Mouse (Mus musculus): Measurements from ENCODE around the gene Otop3. TPM values are rescaled to one million over a fixed set of nuclear protein-coding genes. Genes with fewer than 3 reads are reported as not detected.
A peak's percentile ranks its signal among the peaks of the same experiment; 100 is the strongest.

The Otop3 gene
- polyA plus RNA-seq, 1 experiment from 2014 or later: 0.37 TPM

GRCm38 (mm10) chr11:115323354-115323753 lies 11.2 kb upstream of the Otop3 start:
- no peak for DNase-seq (ENCODE audit: low spot score)
- 25% methylated on average over 32 of the region's 32 CpGs for WGBS
- H3K36me3 ChIP-seq: no peaks in the 10 kb centered on the region
- no peaks in the 10 kb centered on the region for H3K9me3 ChIP-seq (replicated peaks)
- H3K27me3 ChIP-seq (ENCODE audit: low read depth, poor library complexity, severe bottlenecking): peaks cover 87% of the 10 kb centered on the region
- H3K27ac ChIP-seq (replicated peaks): no peak overlapping the region
- no peak overlapping the region for H3K4me3 ChIP-seq
- H3K4me1 ChIP-seq: peaks cover 45% of the 10 kb centered on the region

DNA sequence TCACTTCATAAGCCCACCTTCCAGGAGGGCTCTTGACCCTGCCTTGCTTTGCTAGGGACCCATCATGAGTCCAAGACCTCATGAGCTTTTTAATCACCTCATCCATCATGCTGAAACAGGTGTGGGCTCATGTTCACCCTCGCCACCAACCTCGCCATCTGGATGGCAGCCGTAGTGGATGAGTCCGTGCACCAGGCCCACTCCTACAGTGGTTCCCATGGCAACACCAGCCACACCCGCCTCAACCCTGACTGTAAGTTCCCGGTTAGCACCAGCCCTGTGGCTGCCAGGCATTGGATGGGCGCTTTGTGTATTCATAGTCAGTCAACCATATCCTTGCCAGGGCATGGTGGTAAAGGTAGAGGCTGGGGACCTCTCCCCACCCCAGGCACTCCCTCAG lies 7.8 kb upstream of the Otop3 start:
- H3K36me3 ChIP-seq: no peaks in the 10 kb centered on the region
- H3K4me3 ChIP-seq: no peak overlapping the region
- no peaks in the 10 kb centered on the region for H3K9me3 ChIP-seq (replicated peaks)
- peaks cover 81% of the 10 kb centered on the region for H3K27me3 ChIP-seq (ENCODE audit: low read depth, poor library complexity, severe bottlenecking)
- no peak overlapping the region for H3K27ac ChIP-seq (replicated peaks)
- DNase-seq (ENCODE audit: low spot score): no peak
- peaks cover 20% of the 10 kb centered on the region for H3K4me1 ChIP-seq
- WGBS: 84% methylated on average over 7 of the region's 7 CpGs

- peaks cover 81% of the 10 kb centered on the region for H3K27me3 ChIP-seq (ENCODE audit: low read depth, poor library complexity, severe bottlenecking)
- peaks cover 19% of the 10 kb centered on the region for H3K4me1 ChIP-seq
- H3K4me3 ChIP-seq: no peak overlapping the region
- no peak overlapping the region for H3K27ac ChIP-seq (replicated peaks)
- no peaks in the 10 kb centered on the region for H3K36me3 ChIP-seq
- no peaks in the 10 kb centered on the region for H3K9me3 ChIP-seq (replicated peaks)
- DNase-seq (ENCODE audit: low spot score): no peak
- 68% methylated on average over 15 of the region's 15 CpGs for WGBS
These were observed 5.2 kb upstream of the Otop3 start for GRCm38 (mm10) chr11:115329339-115329738.

- H3K9me3 ChIP-seq (replicated peaks): no peaks in the 10 kb centered on the region
- H3K27me3 ChIP-seq (ENCODE audit: low read depth, poor library complexity, severe bottlenecking): peaks cover 92% of the 10 kb centered on the region
- no peaks in the 10 kb centered on the region for H3K36me3 ChIP-seq
- H3K27ac ChIP-seq (replicated peaks): no peak overlapping the region
- 56% methylated on average over 12 of the region's 12 CpGs for WGBS
- H3K4me1 ChIP-seq: peaks cover 38% of the 10 kb centered on the region
- peak overlapping the region; percentile 43; the same call in 1 of the 2 replicates for H3K4me3 ChIP-seq
- no peak for DNase-seq (ENCODE audit: low spot score)
These were observed 692 bp downstream of the Otop3 start for GRCm38 (mm10) chr11:115335223-115335622.

DNA sequence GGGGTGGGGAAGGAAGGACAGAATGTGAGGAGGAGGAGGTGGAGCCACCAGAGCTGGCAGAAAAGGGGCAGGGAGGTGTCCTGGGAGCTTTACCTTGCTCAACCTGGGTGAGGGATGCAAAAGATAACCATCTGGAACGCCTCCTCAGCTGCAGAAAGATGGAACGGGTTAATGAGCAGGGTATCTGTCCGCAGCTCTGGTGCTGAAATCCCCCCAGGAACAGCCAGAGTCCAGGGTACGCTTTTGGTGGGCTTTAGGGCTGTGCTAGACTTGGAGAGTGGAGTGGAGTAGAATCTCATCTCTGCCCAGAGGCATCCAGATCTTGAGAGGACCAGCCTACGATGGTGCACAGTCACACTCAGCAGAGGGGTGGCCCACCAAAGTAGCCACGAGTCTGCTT lies 1.6 kb downstream of the Otop3 start:
- H3K4me3 ChIP-seq: no peak overlapping the region
- peaks cover 92% of the 10 kb centered on the region for H3K27me3 ChIP-seq (ENCODE audit: low read depth, poor library complexity, severe bottlenecking)
- no peaks in the 10 kb centered on the region for H3K36me3 ChIP-seq
- H3K4me1 ChIP-seq: peaks cover 38% of the 10 kb centered on the region
- no peak for DNase-seq (ENCODE audit: low spot score)
- no peak overlapping the region for H3K27ac ChIP-seq (replicated peaks)
- WGBS: 19% methylated on average over 6 of the region's 6 CpGs
- H3K9me3 ChIP-seq (replicated peaks): no peaks in the 10 kb centered on the region

DNA sequence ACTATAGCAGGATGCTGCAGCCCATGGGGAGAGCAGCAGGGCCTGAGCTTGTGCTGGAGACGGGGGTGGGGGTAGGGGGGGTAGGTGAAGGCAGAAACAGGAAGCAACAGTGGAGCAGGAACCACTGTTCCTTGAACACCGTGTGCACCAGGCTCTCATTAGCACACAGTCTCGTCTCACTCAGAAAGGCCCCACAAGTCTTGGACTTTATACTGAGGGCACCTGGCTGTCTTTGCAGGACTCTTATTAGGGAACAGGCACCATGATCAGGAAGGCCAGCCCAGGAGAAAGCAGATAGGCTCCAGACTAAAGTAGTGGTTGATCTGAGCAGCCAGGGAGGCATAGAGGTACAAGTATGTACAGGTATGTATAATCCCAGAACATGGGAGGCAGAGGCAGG lies 2.8 kb downstream of the Otop3 start:
- no peak for DNase-seq (ENCODE audit: low spot score)
- 67% methylated on average over 3 of the region's 3 CpGs for WGBS
- H3K27me3 ChIP-seq (ENCODE audit: low read depth, poor library complexity, severe bottlenecking): peaks cover 80% of the 10 kb centered on the region
- H3K9me3 ChIP-seq (replicated peaks): no peaks in the 10 kb centered on the region
- H3K36me3 ChIP-seq: no peaks in the 10 kb centered on the region
- H3K4me1 ChIP-seq: peaks cover 36% of the 10 kb centered on the region
- no peak overlapping the region for H3K4me3 ChIP-seq
- no peak overlapping the region for H3K27ac ChIP-seq (replicated peaks)

DNA sequence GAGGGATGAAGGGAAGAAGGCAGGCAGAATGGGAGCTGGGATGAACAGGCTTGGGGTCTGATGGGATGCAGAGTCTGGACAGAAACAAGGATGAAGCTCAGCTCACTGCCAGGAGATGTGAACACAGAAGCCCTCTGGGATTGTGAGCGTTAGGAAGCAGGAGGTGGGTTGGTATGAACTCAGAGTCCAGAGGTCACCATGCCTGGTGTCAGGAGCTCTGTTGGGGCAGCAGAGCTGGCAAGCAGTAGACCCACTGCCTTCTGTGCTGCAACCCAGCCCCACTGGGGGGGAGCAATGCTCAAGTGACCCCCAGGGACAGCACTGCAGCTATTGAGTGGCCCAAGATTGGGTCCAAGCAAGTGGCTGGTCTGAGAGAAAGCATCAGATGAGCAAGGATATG lies 3.3 kb downstream of the Otop3 start:
- Histone ChIP-seq H3K4me1 (peaks cover 35% of the 10 kb centered on the region), H3K27ac (replicated peaks) (no peak overlapping the region), H3K9me3 (replicated peaks) (no peaks in the 10 kb centered on the region), H3K4me3 (no peak overlapping the region), H3K36me3 (no peaks in the 10 kb centered on the region), H3K27me3 (ENCODE audit: low read depth, poor library complexity, severe bottlenecking) (peaks cover 75% of the 10 kb centered on the region)
- DNase-seq (ENCODE audit: low spot score): no peak
- WGBS: 70% methylated on average over 1 of the region's 1 CpGs

GRCm38 (mm10) chr11:115341246-115341645 lies 6.7 kb downstream of the Otop3 start:
- Histone ChIP-seq H3K36me3 (no peaks in the 10 kb centered on the region), H3K4me3 (no peak overlapping the region), H3K9me3 (replicated peaks) (no peaks in the 10 kb centered on the region), H3K27me3 (ENCODE audit: low read depth, poor library complexity, severe bottlenecking) (peaks cover 70% of the 10 kb centered on the region), H3K27ac (replicated peaks) (no peak overlapping the region), H3K4me1 (peaks cover 13% of the 10 kb centered on the region)
- no peak for DNase-seq (ENCODE audit: low spot score)
- 68% methylated on average over 2 of the region's 2 CpGs for WGBS

DNA sequence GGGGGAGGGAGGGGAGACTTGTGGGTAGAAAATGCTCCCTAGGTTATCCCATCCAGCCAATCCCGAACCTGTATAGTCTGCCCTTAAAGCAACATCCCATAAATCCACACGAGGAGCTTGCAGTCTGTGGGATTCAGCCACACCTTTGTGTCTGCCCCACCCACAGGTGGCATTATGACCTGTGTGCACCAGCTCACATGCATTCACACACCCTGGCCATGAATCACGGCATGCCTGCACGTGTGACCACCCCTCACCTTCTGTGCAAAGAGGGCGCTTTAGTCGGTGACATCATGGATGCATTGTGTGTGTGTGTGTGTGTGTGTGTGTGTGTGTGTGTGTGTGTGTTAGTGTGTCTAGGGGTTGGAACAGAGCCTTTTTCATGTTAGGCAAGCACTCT lies 7.3 kb downstream of the Otop3 start:
- no peaks in the 10 kb centered on the region for H3K36me3 ChIP-seq
- no peak for DNase-seq (ENCODE audit: low spot score)
- 75% methylated on average over 6 of the region's 6 CpGs for whole genome bisulfite sequencing
- peaks cover 12% of the 10 kb centered on the region for H3K4me1 ChIP-seq
- no peaks in the 10 kb centered on the region for H3K9me3 ChIP-seq (replicated peaks)
- no peak overlapping the region for H3K27ac ChIP-seq (replicated peaks)
- H3K4me3 ChIP-seq: no peak overlapping the region
- H3K27me3 ChIP-seq (ENCODE audit: low read depth, poor library complexity, severe bottlenecking): peaks cover 66% of the 10 kb centered on the region

DNA sequence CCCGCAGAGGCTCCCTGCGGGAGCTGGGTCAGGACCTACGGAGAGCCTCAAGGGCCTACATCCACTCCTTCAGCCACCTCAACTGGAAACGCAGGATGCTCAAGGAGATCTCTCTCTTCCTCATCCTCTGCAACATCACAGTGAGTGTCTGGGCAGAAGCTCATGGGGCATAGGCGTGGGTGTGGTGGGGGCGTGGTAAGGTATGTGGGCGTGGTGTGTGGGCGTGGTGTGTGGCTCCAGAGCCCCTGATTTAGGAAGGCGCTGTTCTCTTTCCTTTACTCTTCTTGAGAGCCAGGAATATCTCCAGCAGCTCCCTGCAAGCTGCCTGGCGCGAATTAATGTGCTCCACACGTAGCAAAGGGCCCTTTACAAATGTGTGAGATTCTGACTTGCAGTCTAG lies 10.4 kb downstream of the Otop3 start:
- no peaks in the 10 kb centered on the region for H3K36me3 ChIP-seq
- H3K27me3 ChIP-seq (ENCODE audit: low read depth, poor library complexity, severe bottlenecking): peaks cover 59% of the 10 kb centered on the region
- H3K4me1 ChIP-seq: peaks cover 17% of the 10 kb centered on the region
- H3K9me3 ChIP-seq (replicated peaks): no peaks in the 10 kb centered on the region
- WGBS: 13% methylated on average over 12 of the region's 12 CpGs
- no peak for DNase-seq (ENCODE audit: low spot score)
- H3K27ac ChIP-seq (replicated peaks): no peak overlapping the region
- no peak overlapping the region for H3K4me3 ChIP-seq

GRCm38 (mm10) chr11:115345515-115345914 lies 11.0 kb downstream of the Otop3 start:
- Histone ChIP-seq H3K36me3 (no peaks in the 10 kb centered on the region), H3K27ac (replicated peaks) (no peak overlapping the region), H3K4me3 (no peak overlapping the region), H3K27me3 (ENCODE audit: low read depth, poor library complexity, severe bottlenecking) (peaks cover 56% of the 10 kb centered on the region), H3K4me1 (peaks cover 17% of the 10 kb centered on the region), H3K9me3 (replicated peaks) (no peaks in the 10 kb centered on the region)
- no peak for DNase-seq (ENCODE audit: low spot score)
- WGBS: 52% methylated on average over 7 of the region's 7 CpGs

GRCm38 (mm10) chr11:115348681-115349248 lies 14.2 kb downstream of the Otop3 start:
- no peak overlapping the region for H3K27ac ChIP-seq (replicated peaks)
- H3K9me3 ChIP-seq (replicated peaks): no peaks in the 10 kb centered on the region
- 66% methylated on average over 17 of the region's 17 CpGs for WGBS
- H3K27me3 ChIP-seq (ENCODE audit: low read depth, poor library complexity, severe bottlenecking): peaks cover 70% of the 10 kb centered on the region
- peaks cover 12% of the 10 kb centered on the region for H3K36me3 ChIP-seq
- H3K4me3 ChIP-seq: no peak overlapping the region
- H3K4me1 ChIP-seq: peaks cover 17% of the 10 kb centered on the region
- no peak for DNase-seq (ENCODE audit: low spot score)

GRCm38 (mm10) chr11:115349976-115350375 lies 15.4 kb downstream of the Otop3 start:
- 84% methylated on average over 4 of the region's 4 CpGs for WGBS
- Histone ChIP-seq H3K4me1 (peaks cover 12% of the 10 kb centered on the region), H3K27ac (replicated peaks) (no peak overlapping the region), H3K27me3 (ENCODE audit: low read depth, poor library complexity, severe bottlenecking) (peaks cover 66% of the 10 kb centered on the region), H3K9me3 (replicated peaks) (no peaks in the 10 kb centered on the region), H3K4me3 (no peak overlapping the region), H3K36me3 (peaks cover 12% of the 10 kb centered on the region)
- no peak for DNase-seq (ENCODE audit: low spot score)

DNA sequence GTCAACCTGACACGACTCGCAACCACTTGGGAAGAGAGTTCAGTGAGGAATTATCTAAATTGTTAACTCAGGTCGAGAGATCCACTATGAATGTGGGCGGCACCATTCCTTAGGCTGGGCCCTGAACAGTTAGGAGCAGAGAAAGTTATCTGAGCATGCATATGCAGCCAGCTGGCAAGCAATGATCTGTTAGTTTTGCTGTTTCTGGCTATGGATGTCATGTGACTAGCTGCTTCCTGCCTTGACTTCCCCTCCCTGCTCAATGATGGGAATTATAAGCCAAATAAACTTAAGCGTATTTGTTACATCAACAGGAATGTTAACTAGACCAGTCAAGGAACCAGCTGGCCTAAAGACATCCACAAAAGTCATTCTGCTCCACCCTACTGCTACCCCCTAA lies 18.8 kb downstream of the Otop3 start:
- DNase-seq (ENCODE audit: low spot score): no peak
- peaks cover 17% of the 10 kb centered on the region for H3K4me1 ChIP-seq
- H3K36me3 ChIP-seq: peaks cover 17% of the 10 kb centered on the region
- H3K27me3 ChIP-seq (ENCODE audit: low read depth, poor library complexity, severe bottlenecking): peaks cover 70% of the 10 kb centered on the region
- no peak overlapping the region for H3K4me3 ChIP-seq
- H3K27ac ChIP-seq (replicated peaks): no peak overlapping the region
- no peaks in the 10 kb centered on the region for H3K9me3 ChIP-seq (replicated peaks)
- 93% methylated on average over 5 of the region's 5 CpGs for WGBS
